Comparison of ENCODE assay signal across 18 mouse cellular contexts in genomic region chr5:43341475-43341874, GRCm38 (mm10).
"Had no signal": no experiment of that assay in that cellular context is flagged by ENCODE, and none has a peak within 500 bp of the region (broad histone marks: within the 10 kb centered on the region; RNA-seq: fewer than 3 reads in every experiment).

No protein-coding gene starts in this region.

- H3K27me3 ChIP-seq: midbrain, embryonic 12.5 days; neural tube, embryonic 13.5 days; neural tube, embryonic 15.5 days had no signal

- H3K4me1 ChIP-seq: midbrain, embryonic 12.5 days; neural tube, embryonic 15.5 days had no signal

- DNase-seq: lung, adult 18-20 months; lung, embryonic 14.5 days; lung, postnatal 10 days; lung, postnatal 4 days; midbrain, embryonic 14.5 days; retina, postnatal 1 day; right cerebral cortex, adult 18-20 months; right cerebral cortex, postnatal 25 days; right cerebral cortex, postnatal 4 days; spleen, adult 18-20 months; thymus, adult 18-20 months; thymus, postnatal 14 days; thymus, postnatal 36 days had no signal

- H3K27ac ChIP-seq: midbrain, embryonic 12.5 days; neural tube, embryonic 13.5 days; neural tube, embryonic 15.5 days had no signal

- H3K4me2 ChIP-seq: lung, embryonic 14.5 days; midbrain, embryonic 12.5 days; neural tube, embryonic 13.5 days; neural tube, embryonic 15.5 days had no signal

- H3K4me3 ChIP-seq: midbrain, embryonic 12.5 days; myocyte; neural tube, embryonic 13.5 days; neural tube, embryonic 15.5 days had no signal

- ATAC-seq: midbrain, embryonic 16.5 days had no signal

- H3K9me3 ChIP-seq: midbrain, embryonic 12.5 days; neural tube, embryonic 13.5 days; neural tube, embryonic 15.5 days had no signal

- H3K9ac ChIP-seq: lung, embryonic 14.5 days; midbrain, embryonic 12.5 days; neural tube, embryonic 13.5 days; neural tube, embryonic 15.5 days had no signal

- H3K36me3 ChIP-seq: midbrain, embryonic 12.5 days; neural tube, embryonic 13.5 days; neural tube, embryonic 15.5 days had no signal
